Mouse (Mus musculus) kidney, embryonic 15.5 days (tissue): Measurements from ENCODE around the gene Gjb4. TPM values are rescaled to one million over a fixed set of nuclear protein-coding genes. Genes with fewer than 3 reads are reported as not detected.

Experiments
- polyA plus RNA-seq: library from polyadenylated mRNA; unstranded; fragments of >200 nt; fragmentation: Nextera tagmentation; extraction: Ambion mirVana; gene quantifications from 2 replicates; pipeline ENCODE4 v1.2.1, GENCODE M21; 2015

Gene Gjb4
- polyA plus RNA-seq, 1 experiment from 2014 or later = 1.1 TPM

Other genes starting within 250 kb of the Gjb4 start
- gene Tmem35b, start 230.4 kb downstream of the Gjb4 start, polyA plus RNA-seq = 23.8 and 26.1 TPM in 2 replicates
- 0.69 and 0.70 TPM in 2 replicates for gene Dlgap3, start 184.9 kb downstream of the Gjb4 start, polyA plus RNA-seq
- gene Smim12, start 110.3 kb downstream of the Gjb4 start, polyA plus RNA-seq = 65.6 and 66.3 TPM in 2 replicates
- 24.9 and 30.5 TPM in 2 replicates for gene Gja4, start 40.0 kb downstream of the Gjb4 start, polyA plus RNA-seq
- gene Gjb3, start 23.2 kb downstream of the Gjb4 start, polyA plus RNA-seq = 1.4 and 1.7 TPM in 2 replicates
- 2.2 and 2.4 TPM in 2 replicates for gene Gjb5, start 4.1 kb upstream of the Gjb4 start, polyA plus RNA-seq